Mouse (Mus musculus): ENCODE results near the gene Mamld1.
"Not testable (repeated sequence)": the region's sequence is repeated elsewhere in the genome, so short reads cannot be mapped to it uniquely, and the experiment has no call there.

Mamld1 gene

DNA sequence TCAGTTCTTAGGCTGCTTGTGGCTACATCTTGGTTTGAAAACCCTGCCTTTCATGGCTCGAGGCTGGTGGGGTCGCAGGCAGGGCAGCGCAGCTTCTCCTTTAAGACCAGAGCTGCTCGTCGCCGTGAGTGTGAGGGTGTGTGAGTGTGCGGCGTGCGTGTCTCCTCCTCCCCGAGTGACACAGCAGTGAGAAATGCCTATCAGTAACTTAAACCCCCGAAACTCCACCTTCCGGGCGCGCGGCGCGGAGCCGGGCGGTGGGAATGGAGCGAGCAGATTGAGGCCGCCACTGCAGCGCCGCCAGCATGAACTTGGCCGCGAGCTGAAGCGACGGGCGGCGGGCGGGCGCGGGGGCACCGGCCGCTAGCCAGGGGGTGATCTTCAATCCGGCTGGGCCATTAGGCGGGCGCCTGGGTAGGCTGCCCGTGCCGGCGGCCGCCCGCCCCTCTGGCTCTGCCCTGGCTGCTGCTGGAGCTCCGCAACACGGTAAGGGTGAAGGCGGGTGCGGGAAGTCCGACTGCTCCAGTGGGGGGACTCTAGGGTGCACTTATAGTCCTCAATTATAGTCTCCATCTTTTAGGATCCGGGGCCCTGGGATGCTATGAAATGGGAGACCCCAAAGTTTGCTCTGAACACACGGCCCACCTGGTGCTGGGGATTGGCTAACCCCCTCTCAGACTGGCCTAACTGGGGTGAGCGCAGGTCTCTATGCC is at the start of gene Mamld1:
TSS of gene Mamld1 (plus strand) at position 393 of the 713 bp plus-strand sequence.
- DNase-seq (ENCODE audit: low read depth, low spot score) = no peak

DNA sequence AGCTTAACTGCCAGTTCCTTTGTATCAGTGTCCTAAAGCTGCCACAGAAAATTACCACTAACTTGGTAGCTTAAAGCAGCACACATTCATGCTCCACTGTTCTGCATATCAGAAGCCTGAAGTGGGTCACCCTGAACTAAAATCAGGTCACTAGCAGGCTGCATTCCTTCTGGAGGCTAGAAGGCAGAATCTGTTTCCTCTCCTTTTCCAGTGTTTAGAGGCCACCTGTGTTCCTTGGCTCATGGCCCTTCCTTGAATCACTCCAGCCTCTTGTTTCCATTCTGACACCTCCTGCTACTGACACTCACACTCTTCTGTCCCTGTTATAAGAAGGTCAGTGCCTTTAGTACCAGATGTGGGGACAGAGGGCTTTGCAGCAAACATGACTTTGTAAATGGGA is 25.3 kb upstream of the Mamld1 start:
- no peak for DNase-seq (ENCODE audit: low read depth, low spot score)

DNA sequence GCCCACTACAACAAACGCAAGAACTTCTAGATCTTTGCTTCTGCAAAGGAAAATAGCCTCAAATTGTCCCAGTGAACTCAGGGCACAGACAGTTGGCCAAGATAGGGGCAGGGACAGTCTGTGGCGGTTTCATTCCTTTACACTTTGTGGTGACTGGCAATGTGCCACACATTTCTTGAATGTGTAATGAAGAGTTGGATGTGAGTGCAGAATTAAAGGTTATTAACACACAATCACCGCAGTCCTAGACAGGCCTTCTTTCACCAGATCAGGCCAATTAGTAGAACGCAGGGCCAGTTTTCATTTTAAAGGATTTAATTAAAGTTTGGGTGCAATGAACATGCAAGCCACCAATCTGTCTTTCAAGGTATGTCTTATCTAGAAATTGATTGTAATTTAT is 22.0 kb upstream of the Mamld1 start:
- DNase-seq (ENCODE audit: low read depth, low spot score) = no peak

DNA sequence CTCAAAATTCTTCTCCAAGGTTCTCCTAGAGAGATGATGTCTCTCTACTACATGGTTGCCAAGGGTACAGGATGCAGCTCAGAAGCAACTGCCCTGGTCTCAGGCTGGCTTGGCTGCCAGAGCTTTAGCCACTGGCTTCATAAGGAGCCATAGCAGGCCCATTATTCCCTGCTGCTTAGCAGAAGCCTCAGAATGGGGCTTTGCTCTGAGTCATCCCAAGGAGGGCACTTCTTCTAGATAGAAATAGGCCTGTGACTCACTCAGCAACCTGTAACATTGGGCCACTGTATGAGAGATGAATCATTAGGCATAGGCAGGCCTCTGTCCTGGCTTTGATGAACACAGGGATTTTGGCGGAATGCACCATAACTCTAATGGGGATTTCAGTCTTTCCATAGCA is 21.1 kb upstream of the Mamld1 start:
- not testable (repeated sequence) for DNase-seq (ENCODE audit: low read depth, low spot score)

DNA sequence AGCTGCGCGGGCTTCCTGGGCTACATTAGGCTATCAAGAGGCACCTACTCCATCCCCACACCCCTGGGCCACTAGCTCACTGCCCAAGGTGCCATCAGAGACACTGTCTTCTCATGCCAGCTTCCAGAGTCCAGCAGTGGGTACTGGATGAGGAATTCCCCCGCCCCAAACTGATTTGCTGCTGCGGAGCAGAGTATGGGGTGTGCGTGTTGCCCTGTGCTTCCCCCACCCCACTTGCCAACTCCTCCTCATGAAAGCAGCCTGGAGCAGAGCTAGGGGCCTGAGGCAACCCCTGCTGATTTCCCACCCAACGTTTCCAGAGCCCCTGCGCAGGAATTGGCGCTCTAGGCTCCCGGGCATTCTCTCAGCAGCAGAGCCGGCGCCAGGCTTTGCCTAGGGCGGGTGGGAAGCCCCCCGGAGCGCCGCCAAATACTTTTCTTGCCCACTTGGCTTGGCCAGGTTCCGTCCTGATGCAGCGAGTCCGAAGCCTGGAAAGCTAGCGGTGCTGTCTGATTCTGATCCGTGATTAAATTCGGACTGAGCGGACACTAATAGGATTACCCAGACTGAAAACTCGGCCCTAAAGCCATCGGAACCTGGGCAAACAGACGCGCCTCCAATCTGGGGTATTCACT is 738 bp downstream of the Mamld1 start:
- DNase-seq (ENCODE audit: low read depth, low spot score) = no peak

DNA sequence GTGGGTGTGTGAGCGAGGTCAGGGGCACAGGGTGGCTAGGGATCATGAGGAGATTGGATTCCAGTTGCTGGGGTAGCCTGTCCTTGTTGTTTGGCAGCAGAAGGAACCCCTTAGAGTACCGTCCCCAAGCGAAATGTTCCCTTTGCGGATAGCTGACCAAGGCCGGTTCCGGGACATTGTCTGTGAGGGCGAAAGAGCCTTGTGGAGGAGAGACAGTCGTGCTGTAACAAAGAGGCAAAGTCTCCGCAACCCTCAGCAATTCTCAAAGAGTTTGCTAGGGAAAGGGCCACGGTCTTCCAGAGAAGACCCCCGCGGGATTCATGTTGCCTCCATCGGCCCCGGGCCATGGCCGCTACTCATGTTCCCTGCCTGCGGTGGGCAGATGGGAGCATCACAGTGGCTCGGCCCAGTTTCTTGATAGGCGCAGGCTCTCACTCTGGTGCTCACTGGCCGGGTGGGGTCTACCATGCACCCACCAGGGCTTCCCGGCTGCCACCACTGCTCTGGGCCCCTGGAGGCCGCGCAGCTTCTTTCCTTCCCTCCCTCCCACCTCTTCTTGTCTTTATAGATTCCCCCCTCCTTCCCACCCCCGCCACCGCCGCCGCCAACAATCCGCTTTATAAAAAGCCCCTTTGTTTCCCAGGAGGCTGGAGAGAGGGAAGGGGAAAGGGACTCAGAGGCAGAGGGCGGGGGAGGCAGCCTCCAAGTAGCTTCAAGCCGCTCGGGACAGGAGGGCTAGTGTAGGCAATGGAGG is 1.5 kb downstream of the Mamld1 start:
- no peak for DNase-seq (ENCODE audit: low read depth, low spot score)

DNA sequence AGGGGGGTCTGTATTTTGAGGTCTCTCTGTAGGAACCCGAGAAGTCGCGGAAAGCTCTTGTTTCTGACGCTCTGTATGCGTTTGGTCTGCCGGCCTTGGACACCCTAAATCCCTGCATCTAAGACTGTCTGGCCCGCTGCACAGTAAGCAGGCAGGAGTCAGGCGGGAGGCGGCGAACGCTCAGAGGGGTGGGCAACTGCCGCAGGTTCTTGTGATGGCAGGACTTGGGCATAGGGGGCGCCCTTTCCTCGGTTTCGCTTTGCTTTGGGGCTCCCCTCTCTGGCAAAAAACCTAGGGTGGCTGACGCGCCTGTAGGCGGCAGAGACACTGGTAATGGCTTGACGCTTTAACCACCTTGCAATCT is 2.0 kb downstream of the Mamld1 start:
- no peak for DNase-seq (ENCODE audit: low read depth, low spot score)

DNA sequence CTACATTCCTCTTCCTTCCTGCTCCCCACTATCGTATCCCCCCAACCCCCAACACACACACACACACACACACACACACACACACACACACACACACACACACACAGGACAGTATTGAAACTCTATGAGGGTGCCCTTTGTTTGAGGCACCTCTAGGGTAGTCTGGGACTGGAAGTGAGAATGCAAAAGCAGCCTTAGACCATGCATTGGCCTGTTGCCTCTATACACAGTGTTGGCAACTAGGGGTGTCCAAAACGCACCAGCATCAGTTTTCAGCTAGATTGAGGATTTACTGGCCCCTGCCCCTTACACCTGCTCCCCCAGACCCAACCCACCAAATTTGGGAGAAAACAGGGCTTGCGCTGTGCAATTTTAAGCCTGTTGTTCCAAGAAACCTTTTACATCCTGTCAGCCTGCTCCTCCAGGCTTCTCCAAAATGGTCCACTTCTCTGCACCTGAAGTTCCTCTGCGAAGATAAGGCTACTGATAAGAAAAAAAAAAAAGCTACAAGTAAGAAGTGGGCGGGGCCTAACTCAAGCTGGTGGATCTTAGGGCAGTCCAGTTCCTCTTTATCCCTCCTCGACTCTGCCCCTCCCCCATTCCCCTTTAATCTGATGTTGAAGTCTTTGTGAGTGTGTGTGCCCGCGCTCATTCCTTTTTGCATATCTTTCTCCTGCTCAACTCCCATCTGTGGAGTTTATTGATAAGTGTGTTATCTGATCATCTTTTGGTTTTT is 2.6 kb downstream of the Mamld1 start:
- no peak for DNase-seq (ENCODE audit: low read depth, low spot score)

DNA sequence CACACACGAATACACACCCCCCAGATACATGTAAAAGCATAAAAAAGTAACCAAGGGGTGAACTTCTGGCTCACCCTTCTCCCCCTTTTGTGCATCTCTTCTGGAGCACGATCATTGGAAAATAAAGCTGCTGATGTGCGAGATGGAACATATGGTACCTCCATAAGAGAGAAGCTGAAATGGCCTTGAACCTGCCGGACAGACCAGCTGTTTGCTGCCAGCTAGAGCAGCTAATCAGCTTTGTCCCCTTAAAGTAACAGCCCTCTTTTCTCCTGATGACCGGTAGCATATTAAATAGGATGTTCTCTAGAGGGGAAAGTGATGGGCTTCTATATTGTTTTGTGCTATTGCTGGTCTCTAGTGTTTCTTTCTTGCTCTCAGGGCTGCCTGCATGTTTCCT is 3.2 kb downstream of the Mamld1 start:
- no peak for DNase-seq (ENCODE audit: low read depth, low spot score)

DNA sequence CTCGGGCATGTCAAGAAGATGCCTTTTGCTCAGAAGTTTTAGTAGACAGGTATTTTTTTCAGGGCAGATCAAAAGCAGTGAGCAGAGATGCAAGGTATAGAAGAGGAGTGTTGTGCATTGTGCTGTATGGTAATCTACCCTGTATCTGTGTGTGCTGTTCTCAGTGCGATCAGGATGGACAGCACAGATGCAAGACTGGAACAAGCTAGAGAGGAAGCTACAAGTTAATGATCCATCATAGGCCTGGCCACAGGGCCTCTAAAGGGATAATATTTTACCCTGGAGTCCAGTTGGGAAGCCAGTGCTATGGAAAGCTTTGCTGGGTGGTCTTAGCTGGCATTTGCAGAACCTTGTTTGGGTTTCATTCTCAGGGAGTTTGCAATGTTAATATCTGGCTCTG is 6.9 kb downstream of the Mamld1 start:
- DNase-seq (ENCODE audit: low read depth, low spot score) = no peak

DNA sequence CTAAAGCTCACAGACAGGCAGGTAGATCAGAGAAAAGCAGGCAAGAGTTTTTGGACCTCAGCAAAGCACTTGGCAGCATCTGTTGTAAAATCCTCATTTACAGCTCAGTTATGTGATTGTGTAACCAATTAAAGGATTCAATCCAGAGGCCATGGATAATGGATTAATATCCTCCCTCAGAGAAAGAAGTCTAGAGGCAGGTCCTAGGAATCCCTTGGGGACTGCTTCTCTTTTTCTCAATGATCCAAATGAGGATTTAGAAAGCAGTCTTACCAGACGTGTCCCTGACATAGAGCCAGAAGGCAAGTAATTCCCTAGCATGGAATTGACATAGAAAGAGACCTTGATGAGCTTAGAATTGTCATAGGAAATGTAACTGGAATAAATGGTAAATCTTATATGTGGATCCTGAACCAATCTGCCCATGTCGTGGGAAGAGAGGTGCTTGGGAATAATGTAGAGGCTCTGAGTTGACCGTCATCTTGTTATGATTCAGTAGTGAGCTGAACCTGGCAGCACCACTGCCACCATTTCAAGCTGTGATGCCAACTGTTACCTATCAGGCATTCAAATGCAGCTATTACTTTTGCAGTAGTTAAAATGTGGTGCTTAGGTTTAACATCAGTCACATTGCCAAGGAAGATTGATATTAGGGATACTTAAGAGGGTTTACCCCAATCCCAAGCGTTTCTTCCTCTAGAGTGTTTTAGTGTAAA is 35.2 kb downstream of the Mamld1 start:
- DNase-seq (ENCODE audit: low read depth, low spot score) = no peak

DNA sequence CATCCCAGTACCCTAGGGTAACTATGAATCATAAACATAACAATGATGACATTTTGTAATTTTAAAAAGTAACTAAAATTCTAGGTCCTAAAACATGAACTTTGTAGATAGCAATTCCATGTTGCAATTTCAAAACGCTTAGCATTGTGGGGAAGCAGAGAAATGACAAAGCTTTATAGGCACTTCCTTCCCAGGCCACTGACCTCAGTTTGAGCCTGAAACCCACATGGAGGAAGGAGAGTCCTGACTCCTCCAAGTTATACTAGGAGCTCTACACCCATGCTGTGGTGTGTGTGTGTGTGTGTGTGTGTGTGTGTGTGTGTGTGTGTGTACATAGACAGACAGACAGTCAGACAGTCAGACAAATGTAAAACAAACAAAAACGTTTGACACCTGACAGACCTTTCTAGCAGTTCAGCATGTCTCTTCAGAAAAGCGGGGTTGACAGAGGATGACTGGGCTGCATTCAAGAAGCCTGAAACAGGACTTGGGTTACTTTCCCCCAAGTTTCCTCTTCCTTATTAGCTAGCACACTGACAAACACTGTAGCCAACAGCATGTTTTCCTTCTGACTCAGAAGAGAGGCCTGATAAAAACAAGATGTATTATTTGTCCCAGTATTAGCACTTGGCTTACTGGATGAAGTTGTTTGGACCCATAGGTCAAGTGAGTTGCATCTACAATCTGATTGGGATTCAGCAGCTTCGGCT is 37.5 kb downstream of the Mamld1 start:
- no peak for DNase-seq (ENCODE audit: low read depth, low spot score)

DNA sequence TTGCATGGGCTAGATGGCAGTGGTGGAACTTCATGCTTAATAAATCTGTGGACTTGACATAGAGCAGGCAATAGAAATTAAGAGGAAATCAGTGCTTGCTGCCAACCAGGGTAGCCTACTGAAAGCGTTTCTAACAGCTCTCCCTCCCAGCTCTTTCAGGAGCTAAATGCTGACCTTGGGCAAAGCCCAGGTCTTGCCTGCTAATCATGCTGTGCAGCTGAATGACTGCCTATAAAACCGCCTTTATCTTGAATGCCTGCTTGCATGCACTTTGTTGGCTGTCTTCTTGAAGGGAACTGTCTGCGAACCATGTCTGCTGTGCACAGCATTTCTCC is 38.0 kb downstream of the Mamld1 start:
- DNase-seq (ENCODE audit: low read depth, low spot score) = no peak

DNA sequence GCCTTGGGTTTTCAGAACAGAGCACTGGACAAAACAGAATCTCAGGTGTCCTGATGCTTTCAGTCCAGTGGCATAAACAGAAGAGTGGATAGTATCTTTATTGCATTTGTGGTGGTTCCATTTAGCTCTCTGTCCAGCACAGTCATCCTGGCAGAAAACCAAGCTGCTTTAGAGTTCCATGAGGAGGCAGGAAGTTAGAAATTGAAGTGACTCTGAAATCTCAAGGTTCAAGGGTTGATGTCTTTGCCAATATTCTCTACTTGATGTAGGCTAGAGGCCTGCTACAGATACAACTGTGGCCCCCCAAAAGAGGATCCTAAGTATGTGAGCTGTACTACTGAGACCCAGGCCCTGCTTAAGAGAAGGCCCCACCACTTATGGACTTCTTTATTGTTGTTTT is 55.8 kb downstream of the Mamld1 start:
- DNase-seq (ENCODE audit: low read depth, low spot score) = no peak

DNA sequence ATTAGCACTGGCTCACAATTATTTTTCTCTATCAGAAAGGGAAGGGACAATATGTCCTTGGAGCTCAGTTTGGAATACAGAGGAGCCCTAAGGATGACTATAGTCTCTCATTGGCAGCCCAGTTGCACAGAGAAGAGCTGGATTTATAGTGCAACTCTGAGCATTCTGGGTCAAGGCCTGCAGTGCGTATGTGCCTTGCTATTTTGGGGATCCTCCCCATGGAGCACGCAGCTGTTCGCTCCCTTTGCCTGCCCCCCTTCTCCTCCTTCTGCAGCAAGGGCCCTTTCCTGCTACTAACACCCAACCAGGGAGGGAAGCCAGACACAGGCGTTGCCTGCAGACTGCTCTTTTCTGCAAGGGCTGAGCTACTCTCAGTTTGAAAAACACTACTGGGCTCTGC is 56.3 kb downstream of the Mamld1 start:
- DNase-seq (ENCODE audit: low read depth, low spot score) = no peak

DNA sequence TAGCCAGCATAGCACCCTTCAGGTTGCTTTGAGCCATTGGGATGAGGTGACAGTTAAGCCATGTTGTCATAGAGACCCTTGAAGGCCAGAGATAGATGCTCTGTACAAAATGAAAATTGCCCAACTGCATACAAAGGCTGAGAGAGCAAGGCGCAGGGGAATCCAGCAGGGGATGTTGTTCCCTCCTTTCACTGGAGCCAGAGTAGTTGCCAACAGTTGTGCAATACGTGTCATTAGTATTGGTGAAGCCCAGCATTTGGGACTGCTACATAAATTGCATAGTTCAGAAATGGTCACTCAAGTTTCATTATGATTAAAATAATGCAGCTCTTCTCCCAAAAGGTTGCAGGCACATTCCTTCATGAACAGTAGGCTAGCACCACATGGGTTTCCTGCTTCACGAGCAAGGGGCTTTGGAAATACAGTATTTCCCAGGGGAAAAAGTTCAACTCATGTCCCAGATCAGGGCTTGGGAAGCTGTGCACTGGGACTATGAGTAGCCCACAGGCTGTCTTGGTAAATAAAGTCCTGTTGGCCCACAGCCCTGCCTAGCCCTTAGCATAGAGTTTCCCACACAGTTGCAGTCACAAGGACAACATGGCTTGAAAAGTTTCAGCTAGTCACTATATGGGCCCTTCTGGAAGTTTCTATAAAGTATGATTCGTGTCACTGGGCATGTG is 58.1 kb downstream of the Mamld1 start:
- DNase-seq (ENCODE audit: low read depth, low spot score) = no peak

DNA sequence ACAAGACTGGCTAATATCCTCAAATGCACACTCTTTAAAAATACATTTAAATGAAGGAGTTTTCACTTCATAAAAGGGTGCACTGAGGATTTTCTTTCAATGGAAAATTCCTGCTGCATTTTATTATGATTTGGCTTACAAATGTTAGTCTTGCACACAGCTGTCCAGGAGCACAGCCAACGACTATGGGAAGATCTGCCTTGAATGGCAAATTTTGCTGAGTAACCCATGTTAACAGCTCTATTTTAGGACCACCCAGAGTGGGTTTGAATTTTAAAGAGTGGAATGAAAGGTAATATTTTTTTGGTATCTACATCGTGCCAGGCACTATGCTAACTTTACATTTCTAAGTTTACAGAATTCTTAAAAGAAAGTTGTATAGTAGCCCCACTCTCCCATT is 60.3 kb downstream of the Mamld1 start:
- no peak for DNase-seq (ENCODE audit: low read depth, low spot score)

DNA sequence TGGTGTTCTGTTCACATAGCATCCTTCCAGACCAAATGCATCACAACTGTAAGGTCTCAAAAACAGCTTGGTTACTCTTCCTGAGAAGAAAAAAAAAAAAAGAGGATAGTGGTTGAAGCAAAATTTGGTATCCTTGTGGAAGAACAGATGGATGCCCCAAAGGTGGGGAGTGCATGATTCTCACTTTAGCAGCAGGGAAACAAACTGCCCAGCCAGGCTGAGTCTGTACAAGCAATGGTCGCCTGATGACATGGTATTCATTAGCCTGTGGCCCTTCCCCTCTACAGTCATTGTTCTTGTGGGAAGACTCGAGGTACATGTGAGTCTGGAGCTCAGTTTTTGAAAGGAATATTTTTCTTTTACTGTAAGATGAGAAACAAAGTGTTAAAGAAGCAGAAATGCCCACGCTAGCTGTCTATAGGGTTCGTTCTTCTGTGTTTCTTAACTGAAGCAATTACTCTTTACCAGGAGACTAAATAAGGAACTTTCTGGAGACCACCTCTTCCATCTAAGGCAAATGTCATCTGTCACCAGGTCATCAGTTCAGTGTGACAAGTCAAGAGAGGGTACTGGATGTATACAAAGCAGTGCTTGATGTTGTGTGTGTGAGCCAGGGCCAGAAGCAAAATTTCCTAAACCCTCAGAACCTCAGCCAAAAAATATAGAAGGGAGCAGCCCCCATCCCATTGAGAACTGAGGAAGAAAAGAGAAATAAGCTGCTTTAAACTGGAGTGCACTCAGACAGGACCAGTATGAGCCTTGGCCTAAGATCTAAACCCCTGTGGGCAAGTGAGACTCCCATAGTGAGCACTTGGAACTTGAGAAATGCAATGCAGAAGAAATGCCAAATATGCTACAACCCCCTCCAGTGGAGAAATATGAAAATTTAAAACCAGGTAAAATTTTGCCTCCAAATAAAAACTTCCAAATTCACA is 72.6 kb downstream of the Mamld1 start:
- no peak for DNase-seq (ENCODE audit: low read depth, low spot score)

DNA sequence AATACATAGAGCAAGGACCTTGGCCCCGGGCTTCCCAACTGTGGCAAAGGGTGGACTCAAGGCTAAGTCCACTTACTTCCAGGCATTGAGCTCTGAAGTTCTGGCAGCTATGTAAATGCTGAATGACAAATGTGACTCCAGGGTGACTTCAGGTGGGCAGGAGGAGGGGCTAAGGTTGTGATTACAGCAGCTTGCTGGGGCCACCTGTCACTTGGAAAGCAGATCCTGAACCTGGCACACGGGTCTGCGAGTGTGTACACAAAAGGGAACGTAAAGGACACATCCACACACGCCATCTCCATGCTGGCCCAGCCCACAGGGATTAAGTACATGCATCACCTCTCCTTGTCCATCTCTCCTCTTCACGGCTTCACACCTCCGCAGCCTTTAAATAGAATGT is 75.0 kb downstream of the Mamld1 start:
- no peak for DNase-seq (ENCODE audit: low read depth, low spot score)

Data from brain, embryonic 18.5 days (tissue).